Mouse (Mus musculus) kidney, adult 18-20 months (tissue): ENCODE results near the gene Ntsr1.

Source experiments
- DNase-seq: peaks from one replicate; pipeline ENCODE4 v3.0.0; 2021

Ntsr1 gene

GRCm38 (mm10) chr2:180508455-180509115 lies 8.8 kb downstream of the Ntsr1 start:
- no peak for DNase-seq

GRCm38 (mm10) chr2:180510867-180511266 lies 11.1 kb downstream of the Ntsr1 start:
- DNase-seq: no peak

- no peak for DNase-seq
Observed at GRCm38 (mm10) chr2:180511875-180512661, 12.3 kb downstream of the Ntsr1 start.

- DNase-seq: no peak
Observed at GRCm38 (mm10) chr2:180513019-180513418, 13.2 kb downstream of the Ntsr1 start.

GRCm38 (mm10) chr2:180513835-180514234 lies 14.1 kb downstream of the Ntsr1 start:
- DNase-seq: no peak

GRCm38 (mm10) chr2:180521437-180522221 lies 21.9 kb downstream of the Ntsr1 start:
- DNase-seq: no peak

GRCm38 (mm10) chr2:180522825-180523224 lies 23.0 kb downstream of the Ntsr1 start:
- no peak for DNase-seq

GRCm38 (mm10) chr2:180527447-180527846 lies 27.7 kb downstream of the Ntsr1 start:
- DNase-seq: no peak

GRCm38 (mm10) chr2:180527883-180528282 lies 28.1 kb downstream of the Ntsr1 start:
- DNase-seq: no peak

GRCm38 (mm10) chr2:180530130-180530529 lies 30.4 kb downstream of the Ntsr1 start:
- DNase-seq: no peak

- DNase-seq: no peak
Observed at GRCm38 (mm10) chr2:180530584-180530983, 30.8 kb downstream of the Ntsr1 start.

- DNase-seq: no peak
Observed at GRCm38 (mm10) chr2:180531671-180532385, 32.1 kb downstream of the Ntsr1 start.

GRCm38 (mm10) chr2:180532386-180532995 lies 32.7 kb downstream of the Ntsr1 start:
- DNase-seq: no peak

- no peak for DNase-seq
Observed at GRCm38 (mm10) chr2:180533237-180533636, 33.5 kb downstream of the Ntsr1 start.

- no peak for DNase-seq
Observed at GRCm38 (mm10) chr2:180543675-180544074, 43.9 kb downstream of the Ntsr1 start.

- DNase-seq: no peak
Observed at GRCm38 (mm10) chr2:180545046-180545445, 45.3 kb downstream of the Ntsr1 start.

- no peak for DNase-seq
Observed at GRCm38 (mm10) chr2:180547384-180548106, 47.8 kb downstream of the Ntsr1 start.

- DNase-seq: no peak
Observed at GRCm38 (mm10) chr2:180552340-180552739, 52.6 kb downstream of the Ntsr1 start.

GRCm38 (mm10) chr2:180555219-180555618 lies 55.4 kb downstream of the Ntsr1 start:
- DNase-seq: no peak

- no peak for DNase-seq
Observed at GRCm38 (mm10) chr2:180556470-180556869, 56.7 kb downstream of the Ntsr1 start.

- DNase-seq: no peak
Observed at GRCm38 (mm10) chr2:180560245-180560644, 60.5 kb downstream of the Ntsr1 start.

GRCm38 (mm10) chr2:180562146-180562545 lies 62.4 kb downstream of the Ntsr1 start:
- no peak for DNase-seq
